Mouse (Mus musculus): Measurements from ENCODE around the gene Gm20532.
A peak's percentile ranks its signal among the peaks of the same experiment; 100 is the strongest.

DNA sequence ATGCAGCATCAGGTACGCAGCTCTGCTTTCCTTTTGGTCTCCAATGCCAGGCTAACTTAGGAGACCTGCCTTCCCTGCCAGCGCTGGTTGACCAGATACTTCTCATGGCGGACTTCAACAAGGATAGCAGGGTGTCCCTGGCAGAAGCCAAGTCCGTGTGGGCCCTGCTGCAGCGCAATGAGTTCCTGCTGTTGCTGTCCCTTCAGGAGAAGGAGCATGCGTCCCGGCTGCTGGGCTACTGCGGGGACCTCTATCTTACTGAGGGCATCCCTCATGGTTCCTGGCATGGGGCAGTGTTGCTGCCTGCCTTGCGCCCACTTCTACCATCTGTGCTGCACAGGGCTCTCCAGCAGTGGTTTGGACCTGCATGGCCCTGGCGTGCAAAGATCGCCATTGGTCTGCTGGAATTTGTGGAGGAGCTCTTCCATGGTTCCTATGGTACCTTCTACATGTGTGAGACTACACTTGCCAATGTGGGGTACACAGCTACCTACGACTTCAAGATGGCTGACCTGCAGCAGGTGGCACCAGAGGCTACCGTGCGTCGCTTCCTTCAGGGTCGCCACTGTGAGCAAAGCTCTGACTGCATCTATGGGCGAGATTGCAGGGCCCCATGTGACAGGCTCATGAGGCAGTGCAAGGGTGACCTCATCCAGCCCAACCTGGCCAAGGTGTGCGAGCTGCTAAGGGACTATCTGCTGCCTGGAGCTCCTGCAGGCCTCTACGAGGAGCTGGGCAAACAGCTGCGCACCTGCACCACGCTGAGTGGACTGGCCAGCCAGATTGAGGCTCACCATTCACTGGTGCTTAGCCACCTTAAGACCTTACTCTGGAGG, 49.3 kb downstream of the Gm20532 start:
- TF ChIP-seq POLR2AphosphoS2 (IDR thresholded peaks at IDR 0.05; ENCODE audit: insufficient read length, low read depth) (peak; percentile 79), USF1 (IDR thresholded peaks at IDR 0.05; ENCODE audit: low read depth) (no peak)

All from myocyte (in vitro differentiated cells).